Mouse (Mus musculus) CD4-positive, CD25-positive, alpha-beta regulatory T cell, adult 2 months (primary cell): ENCODE data around the gene Rhpn2.
"Not testable (repeated sequence)": the region's sequence is repeated elsewhere in the genome, so short reads cannot be mapped to it uniquely, and the experiment has no call there.

Experiments
- DNase-seq: peaks from one replicate; pipeline ENCODE4 v3.0.0-alpha.2; 2012; ENCODE audit warnings: low read depth, low spot score

Rhpn2 gene

GRCm38 (mm10) chr7:35333692-35334526, at the start of gene Rhpn2:
Rhpn2 (plus strand) TSS chr7:35334170.
- peak; percentile 98 for DNase-seq

- DNase-seq, result no peak
Observed at GRCm38 (mm10) chr7:35293464-35293863, 40.5 kb upstream of the Rhpn2 start.

- DNase-seq, result no peak
Observed at GRCm38 (mm10) chr7:35295631-35296030, 38.3 kb upstream of the Rhpn2 start.

- DNase-seq, result no peak
Observed at GRCm38 (mm10) chr7:35297886-35298285, 36.1 kb upstream of the Rhpn2 start.

- DNase-seq, result no peak
Observed at GRCm38 (mm10) chr7:35299656-35300055, 34.3 kb upstream of the Rhpn2 start.

GRCm38 (mm10) chr7:35300792-35301191, 33.2 kb upstream of the Rhpn2 start:
- DNase-seq, result no peak

- DNase-seq, result no peak
Observed at GRCm38 (mm10) chr7:35311214-35311613, 22.8 kb upstream of the Rhpn2 start.

- no peak for DNase-seq
Observed at GRCm38 (mm10) chr7:35314156-35314555, 19.8 kb upstream of the Rhpn2 start.

GRCm38 (mm10) chr7:35317729-35318609, 16.0 kb upstream of the Rhpn2 start, which contains the start of gene Gpatch1:
Gpatch1 (minus strand) TSS chr7:35318440.
- peak; percentile 91 for DNase-seq

- DNase-seq, result not testable (repeated sequence)
Observed at GRCm38 (mm10) chr7:35319221-35319620, 14.7 kb upstream of the Rhpn2 start.

- DNase-seq, result no peak
Observed at GRCm38 (mm10) chr7:35319755-35320154, 14.2 kb upstream of the Rhpn2 start.

GRCm38 (mm10) chr7:35322161-35322560, 11.8 kb upstream of the Rhpn2 start:
- DNase-seq, result no peak

- DNase-seq, result no peak
Observed at GRCm38 (mm10) chr7:35322732-35323420, 11.1 kb upstream of the Rhpn2 start.

GRCm38 (mm10) chr7:35331590-35331989, 2.4 kb upstream of the Rhpn2 start:
- no peak for DNase-seq

- peak; percentile 50 for DNase-seq
Observed at GRCm38 (mm10) chr7:35333231-35333651, 729 bp upstream of the Rhpn2 start.

- DNase-seq, result peak; percentile 39
Observed at GRCm38 (mm10) chr7:35334527-35335452, 820 bp downstream of the Rhpn2 start.

- DNase-seq, result no peak
Observed at GRCm38 (mm10) chr7:35340196-35340595, 6.2 kb downstream of the Rhpn2 start.

- no peak for DNase-seq
Observed at GRCm38 (mm10) chr7:35341282-35341681, 7.3 kb downstream of the Rhpn2 start.

GRCm38 (mm10) chr7:35342498-35342897, 8.5 kb downstream of the Rhpn2 start:
- no peak for DNase-seq

- DNase-seq, result no peak
Observed at GRCm38 (mm10) chr7:35344785-35345330, 10.9 kb downstream of the Rhpn2 start.
